ENCODE assay signal across 8 mouse cellular contexts in the genomic region with DNA sequence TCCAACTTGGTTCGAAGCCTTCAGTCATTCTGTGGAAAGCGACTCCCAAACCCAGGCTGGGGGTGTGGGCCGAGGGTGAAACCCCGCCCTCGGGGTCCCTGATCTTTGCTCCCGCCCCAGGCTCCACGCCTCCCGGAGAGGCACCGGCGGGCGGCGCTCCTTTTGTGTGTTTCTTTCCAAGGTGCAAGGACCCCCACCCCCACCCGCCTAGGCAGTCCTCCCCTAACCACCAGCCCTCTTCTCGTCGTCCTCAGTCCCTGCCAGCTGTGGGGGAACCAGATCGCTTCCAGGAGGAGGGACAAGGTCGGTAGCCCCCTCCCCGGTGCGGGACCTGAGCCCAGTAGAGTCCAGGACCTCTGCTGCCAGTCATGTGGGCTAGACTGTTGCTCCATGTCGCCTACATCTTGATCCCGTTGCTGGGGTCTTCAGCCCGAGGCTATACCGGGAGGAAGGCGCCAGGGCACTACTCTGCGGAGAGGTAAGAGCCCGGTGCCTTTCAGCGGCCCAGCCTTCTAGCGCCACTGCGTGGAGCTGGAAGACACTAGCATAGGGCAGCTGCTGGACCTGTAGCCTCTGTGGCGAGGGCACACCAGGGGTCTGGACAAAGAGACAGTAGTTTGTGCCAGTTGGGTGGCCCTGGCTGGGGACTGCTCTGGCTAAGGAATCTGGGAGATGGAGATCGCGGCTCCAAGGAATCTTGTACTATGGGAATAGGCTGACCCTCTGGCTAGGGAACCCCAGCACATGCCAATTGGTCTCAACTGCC. TPM values are rescaled to one million over a fixed set of nuclear protein-coding genes. Genes with fewer than 3 reads are reported as not detected.
DNase-seq lines count a peak whose midpoint lies in the region; ATAC-seq and TF ChIP-seq lines count a peak whose summit lies in the region.

A gene (plus strand): TSS at position 108 of the 766 bp plus-strand sequence.

- H3K9ac ChIP-seq in forebrain, embryonic 16.5 days (replicated peaks; ENCODE audit: low read depth, low read length) = peak within 1 kb of the TSS; percentile 55
- peak within 1 kb of the TSS; percentile 48 for H3K9ac ChIP-seq in hindbrain, embryonic 14.5 days

- DNase-seq in adrenal gland, adult 2 months = peak; percentile 67
- DNase-seq in cerebellum, adult 2 months = peak; percentile 63 to 68
- DNase-seq in hindbrain, embryonic 14.5 days (ENCODE audit: low spot score) = peak; percentile 34
- DNase-seq in layer of hippocampus, postnatal 25 days (ENCODE audit: extremely low spot score in 1 of 2, low spot score in 1 of 2) = peak; percentile 27 to 49
- peak; percentile 54 for DNase-seq in lung, postnatal 10 days
- peak; percentile 57 to 58 for DNase-seq in right cerebral cortex, postnatal 10 days (ENCODE audit: low spot score in 2 of 2)
- no peak for DNase-seq in natural killer cell, adult 2 months (ENCODE audit: low spot score in 2 of 2)

- H3K27me3 ChIP-seq in cerebellum, adult 2 months (ENCODE audit: control insufficient read depth, insufficient read depth, low read length) = no peaks in the 10 kb centered on the region
- no peaks in the 10 kb centered on the region for H3K27me3 ChIP-seq in forebrain, embryonic 16.5 days (replicated peaks; ENCODE audit: control insufficient read depth, insufficient read depth, low read length)
- peaks cover 4% of the 10 kb centered on the region; the same call in 1 of the 2 replicates for H3K27me3 ChIP-seq in hindbrain, embryonic 14.5 days (ENCODE audit: control insufficient read depth, insufficient read depth, low read length)

- no peak within 1 kb of the TSS for H3K27ac ChIP-seq in cerebellum, adult 2 months (ENCODE audit: insufficient read depth, low read length)
- H3K27ac ChIP-seq in forebrain, embryonic 16.5 days (ENCODE audit: low read length) = no peak within 1 kb of the TSS
- no peak within 1 kb of the TSS for H3K27ac ChIP-seq in hindbrain, embryonic 14.5 days

- no peaks in the 10 kb centered on the region for H3K9me3 ChIP-seq in forebrain, embryonic 16.5 days (ENCODE audit: control insufficient read depth, low read length)
- H3K9me3 ChIP-seq in hindbrain, embryonic 14.5 days (ENCODE audit: control insufficient read depth, low read length) = no peaks in the 10 kb centered on the region

- no peaks in the 10 kb centered on the region for H3K4me1 ChIP-seq in cerebellum, adult 2 months (ENCODE audit: control insufficient read depth, insufficient read depth, low read length)
- peaks cover 14% of the 10 kb centered on the region for H3K4me1 ChIP-seq in forebrain, embryonic 16.5 days (replicated peaks; ENCODE audit: control insufficient read depth, insufficient read depth, low read length)
- H3K4me1 ChIP-seq in hindbrain, embryonic 14.5 days (replicated peaks; ENCODE audit: control insufficient read depth, insufficient read depth, low read length) = 0 out of 2 replicates have a peak, but pooled peaks cover 7% of the 10 kb centered on the region

- WGBS in cerebellum, adult 2 months = 2% methylated on average over 32 of the region's 32 CpGs
- 2% methylated on average over 32 of the region's 32 CpGs for WGBS in forebrain, embryonic 16.5 days
- 3% methylated on average over 32 of the region's 32 CpGs for WGBS in hindbrain, embryonic 14.5 days

- peak within 1 kb of the TSS; percentile 89 for H3K4me2 ChIP-seq in forebrain, embryonic 16.5 days (ENCODE audit: low read length)
- peak within 1 kb of the TSS; percentile 65 for H3K4me2 ChIP-seq in hindbrain, embryonic 14.5 days (replicated peaks)

- peaks cover 8% of the 10 kb centered on the region; the same call in 1 of the 2 replicates for H3K36me3 ChIP-seq in forebrain, embryonic 16.5 days (ENCODE audit: control insufficient read depth, insufficient read depth)
- H3K36me3 ChIP-seq in hindbrain, embryonic 14.5 days (replicated peaks; ENCODE audit: control insufficient read depth, insufficient read depth) = peaks cover 21% of the 10 kb centered on the region

- no peak for TF ChIP-seq POLR2A in cerebellum, adult 2 months (IDR thresholded peaks at IDR 0.05; ENCODE audit: borderline replicate concordance, insufficient read depth, low read length)

- peak within 1 kb of the TSS; percentile 88 for H3K4me3 ChIP-seq in cerebellum, adult 2 months (replicated peaks; ENCODE audit: insufficient read depth, low read depth, low read length)
- peak within 1 kb of the TSS; percentile 47 for H3K4me3 ChIP-seq in forebrain, embryonic 16.5 days (replicated peaks; ENCODE audit: low read length)
- H3K4me3 ChIP-seq in hindbrain, embryonic 14.5 days (replicated peaks; ENCODE audit: low read length) = peak within 1 kb of the TSS; percentile 34

- peak; percentile 69 for ATAC-seq in forebrain, embryonic 16.5 days
- peak; percentile 82 for ATAC-seq in hindbrain, embryonic 14.5 days (ENCODE audit: low FRiP score)

- peak; percentile 27; the same call in 1 of the 2 replicates for TF ChIP-seq CTCF in cerebellum, adult 2 months (IDR thresholded peaks at IDR 0.05; ENCODE audit: borderline replicate concordance, insufficient read depth, low read depth, low read length)

RNA-seq across cellular contexts. Expression of the gene that starts here (rescaled TPM):
- under 1 TPM; 0.17 to 0.79 TPM for total RNA-seq in adrenal gland, adult 2 months (2021)
- polyA plus RNA-seq in adrenal gland, adult 2 months (2012; rRNA removed) = 0.18 and 0.26 TPM in 2 replicates
- polyA plus RNA-seq in cerebellum, adult 2 months (2012; rRNA removed) = 0.20 and 0.21 TPM in 2 replicates
- polyA plus RNA-seq in forebrain, embryonic 16.5 days (2015; fragmentation: Nextera tagmentation; extraction: Ambion mirVana) = 0.30 and 0.81 TPM in 2 replicates
- polyA plus RNA-seq in hindbrain, embryonic 14.5 days (2014; fragmentation: Nextera tagmentation; extraction: Ambion mirVana) = 0.64 and 1.1 TPM in 2 replicates
- under 1 TPM; 0.14 to 0.22 TPM for total RNA-seq in layer of hippocampus, postnatal 25 days (2021)

Comparison
In these comparisons a context has a peak if more than half of its experiments do, and no peak if none do; other contexts are left out.
1. Peak in DNase-seq in adrenal gland, adult 2 months; RNA of the gene not detected or under 1 TPM.
2. Peak in DNase-seq and H3K4me3 ChIP-seq in cerebellum, adult 2 months; RNA of the gene not detected or under 1 TPM.
3. Peak in ATAC-seq, H3K4me3 ChIP-seq, H3K9ac ChIP-seq and H3K4me2 ChIP-seq in forebrain, embryonic 16.5 days; RNA of the gene not detected or under 1 TPM.
4. Peak in DNase-seq in layer of hippocampus, postnatal 25 days; RNA of the gene not detected or under 1 TPM.
5. DNase-seq: peak in hindbrain, embryonic 14.5 days (single experiment), lung, postnatal 10 days (single experiment) and right cerebral cortex, postnatal 10 days (2 of 2); none in natural killer cell, adult 2 months (0 of 2).
6. H3K4me3 ChIP-seq: peak in every context shown above with its lines; median percentile 88 in cerebellum, adult 2 months; 47 in forebrain, embryonic 16.5 days; 34 in hindbrain, embryonic 14.5 days.